Mouse (Mus musculus): ENCODE measurements at regions not wholly inside any gene's neighbourhood (a gene's known extent, or its start where the extent isn't known, plus 50 kb on each side); places are given as distances from the start of the nearest gene placed in this dataset.
A peak's percentile ranks its signal among the peaks of the same experiment; 100 is the strongest.

- H3K4me1 ChIP-seq (ENCODE audit: insufficient read depth, low read depth, low read length): no peaks in the 10 kb centered on the region
- H3K9me3 ChIP-seq (ENCODE audit: low read length): no peaks in the 10 kb centered on the region
- 40% methylated on average over 8 of the region's 8 CpGs for WGBS
- H3K4me2 ChIP-seq (replicated peaks; ENCODE audit: low read depth, low read length): no peak overlapping the region
- H3K36me3 ChIP-seq (ENCODE audit: insufficient read depth, low read length): no peaks in the 10 kb centered on the region
- no peak overlapping the region for H3K27ac ChIP-seq (ENCODE audit: low read length)
- ATAC-seq (no peak), DNase-seq (ENCODE audit: low spot score) (no peak)
- TF ChIP-seq CTCF (IDR thresholded peaks at IDR 0.05): no peak
- TF ChIP-seq EP300 (IDR thresholded peaks at IDR 0.05): no peak
- H3K27me3 ChIP-seq (replicated peaks; ENCODE audit: insufficient read depth, low read length): no peaks in the 10 kb centered on the region
- H3K9ac ChIP-seq (replicated peaks; ENCODE audit: low read depth): no peak overlapping the region
- no peak overlapping the region for H3K4me3 ChIP-seq (ENCODE audit: low read depth, low read length)
Measured at GRCm38 (mm10) chr3:147287503-147287902, 435.3 kb downstream of the Ttll7 start.

- no peaks in the 10 kb centered on the region for H3K4me1 ChIP-seq (ENCODE audit: insufficient read depth, low read depth, low read length)
- no peaks in the 10 kb centered on the region for H3K27me3 ChIP-seq (replicated peaks; ENCODE audit: insufficient read depth, low read length)
- H3K4me3 ChIP-seq (ENCODE audit: low read depth, low read length): no peak overlapping the region
- ATAC-seq (no peak), DNase-seq (ENCODE audit: low spot score) (no peak)
- TF ChIP-seq EP300 (IDR thresholded peaks at IDR 0.05) (no peak), CTCF (IDR thresholded peaks at IDR 0.05) (no peak)
- 90% methylated on average over 10 of the region's 10 CpGs for WGBS
- H3K36me3 ChIP-seq (ENCODE audit: insufficient read depth, low read length): no peaks in the 10 kb centered on the region
- no peak overlapping the region for H3K27ac ChIP-seq (ENCODE audit: low read length)
- H3K9ac ChIP-seq (replicated peaks; ENCODE audit: low read depth): no peak overlapping the region
- H3K4me2 ChIP-seq (replicated peaks; ENCODE audit: low read depth, low read length): no peak overlapping the region
- no peaks in the 10 kb centered on the region for H3K9me3 ChIP-seq (ENCODE audit: low read length)
Measured at GRCm38 (mm10) chr3:147291696-147292327, 439.6 kb downstream of the Ttll7 start.

- 14% methylated on average over 9 of the region's 9 CpGs for WGBS
- no peaks in the 10 kb centered on the region for H3K27me3 ChIP-seq (replicated peaks; ENCODE audit: insufficient read depth, low read length)
- H3K9me3 ChIP-seq (ENCODE audit: low read length): no peaks in the 10 kb centered on the region
- peak; percentile 46 for ATAC-seq
- TF ChIP-seq EP300 (IDR thresholded peaks at IDR 0.05) (0 out of 2 replicates have a peak, but pooled peaks have one; percentile 35), CTCF (IDR thresholded peaks at IDR 0.05) (no peak)
- no peak overlapping the region for H3K4me3 ChIP-seq (ENCODE audit: low read depth, low read length)
- no peaks in the 10 kb centered on the region for H3K36me3 ChIP-seq (ENCODE audit: insufficient read depth, low read length)
- peak; percentile 26 for DNase-seq (ENCODE audit: low spot score)
- no peak overlapping the region for H3K27ac ChIP-seq (ENCODE audit: low read length)
- H3K9ac ChIP-seq (replicated peaks; ENCODE audit: low read depth): no peak overlapping the region
- H3K4me1 ChIP-seq (ENCODE audit: insufficient read depth, low read depth, low read length): no peaks in the 10 kb centered on the region
- 0 out of 2 replicates have a peak overlapping the region, but pooled peaks have one; percentile 4 for H3K4me2 ChIP-seq (replicated peaks; ENCODE audit: low read depth, low read length)
Measured at GRCm38 (mm10) chr3:147298065-147298464, 445.9 kb downstream of the Ttll7 start.

- Histone ChIP-seq H3K4me2 (replicated peaks; ENCODE audit: low read depth, low read length) (no peak overlapping the region), H3K27ac (ENCODE audit: low read length) (no peak overlapping the region), H3K4me1 (ENCODE audit: insufficient read depth, low read depth, low read length) (no peaks in the 10 kb centered on the region), H3K36me3 (ENCODE audit: insufficient read depth, low read length) (no peaks in the 10 kb centered on the region), H3K27me3 (replicated peaks; ENCODE audit: insufficient read depth, low read length) (no peaks in the 10 kb centered on the region), H3K9me3 (ENCODE audit: low read length) (no peaks in the 10 kb centered on the region), H3K4me3 (ENCODE audit: low read depth, low read length) (no peak overlapping the region), H3K9ac (replicated peaks; ENCODE audit: low read depth) (no peak overlapping the region)
- DNase-seq (ENCODE audit: low spot score) (no peak), ATAC-seq (no peak)
- 93% methylated on average over 2 of the region's 2 CpGs for WGBS
- TF ChIP-seq EP300 (IDR thresholded peaks at IDR 0.05): no peak
- no peak for TF ChIP-seq CTCF (IDR thresholded peaks at IDR 0.05)
Measured at GRCm38 (mm10) chr3:147325522-147325921, 473.4 kb downstream of the Ttll7 start.

GRCm38 (mm10) chr3:147334301-147334700 lies 482.1 kb downstream of the Ttll7 start:
- Histone ChIP-seq H3K27me3 (replicated peaks; ENCODE audit: insufficient read depth, low read length) (no peaks in the 10 kb centered on the region), H3K4me1 (ENCODE audit: insufficient read depth, low read depth, low read length) (no peaks in the 10 kb centered on the region), H3K27ac (ENCODE audit: low read length) (no peak overlapping the region), H3K4me2 (replicated peaks; ENCODE audit: low read depth, low read length) (no peak overlapping the region), H3K36me3 (ENCODE audit: insufficient read depth, low read length) (no peaks in the 10 kb centered on the region), H3K9me3 (ENCODE audit: low read length) (no peaks in the 10 kb centered on the region), H3K9ac (replicated peaks; ENCODE audit: low read depth) (no peak overlapping the region), H3K4me3 (ENCODE audit: low read depth, low read length) (no peak overlapping the region)
- DNase-seq (ENCODE audit: low spot score): no peak
- ATAC-seq: no peak
- TF ChIP-seq CTCF (IDR thresholded peaks at IDR 0.05) (no peak), EP300 (IDR thresholded peaks at IDR 0.05) (no peak)
- 60% methylated on average over 6 of the region's 6 CpGs for WGBS

- no peaks in the 10 kb centered on the region for H3K4me1 ChIP-seq (ENCODE audit: insufficient read depth, low read depth, low read length)
- WGBS: 64% methylated on average over 7 of the region's 7 CpGs
- no peak overlapping the region for H3K4me3 ChIP-seq (ENCODE audit: low read depth, low read length)
- no peaks in the 10 kb centered on the region for H3K9me3 ChIP-seq (ENCODE audit: low read length)
- H3K27ac ChIP-seq (ENCODE audit: low read length): no peak overlapping the region
- no peaks in the 10 kb centered on the region for H3K36me3 ChIP-seq (ENCODE audit: insufficient read depth, low read length)
- H3K4me2 ChIP-seq (replicated peaks; ENCODE audit: low read depth, low read length): no peak overlapping the region
- ATAC-seq (no peak), DNase-seq (ENCODE audit: low spot score) (no peak)
- TF ChIP-seq EP300 (IDR thresholded peaks at IDR 0.05) (no peak), CTCF (IDR thresholded peaks at IDR 0.05) (no peak)
- H3K27me3 ChIP-seq (replicated peaks; ENCODE audit: insufficient read depth, low read length): no peaks in the 10 kb centered on the region
- no peak overlapping the region for H3K9ac ChIP-seq (replicated peaks; ENCODE audit: low read depth)
Measured at GRCm38 (mm10) chr3:147335286-147335685, 483.1 kb downstream of the Ttll7 start.

- 72% methylated on average over 2 of the region's 2 CpGs for WGBS
- Histone ChIP-seq H3K36me3 (ENCODE audit: insufficient read depth, low read length) (no peaks in the 10 kb centered on the region), H3K9ac (replicated peaks; ENCODE audit: low read depth) (no peak overlapping the region), H3K27me3 (replicated peaks; ENCODE audit: insufficient read depth, low read length) (no peaks in the 10 kb centered on the region), H3K4me2 (replicated peaks; ENCODE audit: low read depth, low read length) (no peak overlapping the region), H3K27ac (ENCODE audit: low read length) (no peak overlapping the region), H3K4me1 (ENCODE audit: insufficient read depth, low read depth, low read length) (no peaks in the 10 kb centered on the region), H3K9me3 (ENCODE audit: low read length) (no peaks in the 10 kb centered on the region), H3K4me3 (ENCODE audit: low read depth, low read length) (no peak overlapping the region)
- ATAC-seq: no peak
- no peak for TF ChIP-seq EP300 (IDR thresholded peaks at IDR 0.05)
- TF ChIP-seq CTCF (IDR thresholded peaks at IDR 0.05): no peak
- no peak for DNase-seq (ENCODE audit: low spot score)
Measured at GRCm38 (mm10) chr3:147339427-147339826, 487.3 kb downstream of the Ttll7 start.
